Mouse (Mus musculus) erythroblast, embryonic 14.5 days (primary cell): ENCODE results near the gene Lst1.

Experiments used
- GATA1 ChIP-seq: IDR thresholded peaks from 2 replicates; pipeline ENCODE4 v1.6.1; 2012; ENCODE audit warnings: low read length, inconsistent platforms, mixed read lengths
- TAL1 ChIP-seq: IDR thresholded peaks from 3 replicates; pipeline ENCODE4 v1.6.1; 2012; ENCODE audit warnings: low read length, inconsistent platforms, mixed read lengths

DNA sequence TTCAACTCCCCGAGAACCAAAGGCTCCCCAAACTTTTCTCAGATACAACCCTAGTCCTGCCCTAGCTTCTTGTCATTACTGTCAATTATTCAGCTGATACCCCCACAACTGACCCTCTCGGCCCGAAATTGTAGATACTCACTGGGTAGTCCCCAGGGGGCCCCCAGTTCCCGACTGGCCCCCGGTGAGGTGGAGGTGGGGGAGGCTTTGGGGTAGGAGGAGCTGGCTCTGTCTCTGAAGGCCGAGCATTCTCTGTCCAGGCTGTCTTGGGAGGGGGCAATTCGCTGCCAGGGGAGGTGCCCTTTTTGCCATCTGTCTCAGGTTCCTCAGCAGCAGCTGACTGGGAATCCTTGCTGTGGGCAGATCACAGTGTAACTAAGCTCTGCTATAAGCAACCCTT is 28.6 kb downstream of the Lst1 start:
- TF ChIP-seq GATA1 (no peak), TAL1 (no peak)
